Mouse (Mus musculus) spleen, adult 2 months (tissue): ENCODE results near the gene Gprin3.

Experiments
- CTCF ChIP-seq: fragments of 200-500 bp; IDR thresholded peaks from 2 replicates; pipeline ENCODE4 v1.5.1; 2011; ENCODE audit warnings: mild to moderate bottlenecking, inconsistent platforms; ENCODE audit not compliant: insufficient read depth, insufficient read length, insufficient replicate concordance; ENCODE audit errors: extremely low read depth
- POLR2A ChIP-seq: fragments of 200-500 bp; IDR thresholded peaks from 2 replicates; pipeline ENCODE4 v1.6.1; 2011; ENCODE audit warnings: low read depth, low read length, inconsistent platforms

DNA sequence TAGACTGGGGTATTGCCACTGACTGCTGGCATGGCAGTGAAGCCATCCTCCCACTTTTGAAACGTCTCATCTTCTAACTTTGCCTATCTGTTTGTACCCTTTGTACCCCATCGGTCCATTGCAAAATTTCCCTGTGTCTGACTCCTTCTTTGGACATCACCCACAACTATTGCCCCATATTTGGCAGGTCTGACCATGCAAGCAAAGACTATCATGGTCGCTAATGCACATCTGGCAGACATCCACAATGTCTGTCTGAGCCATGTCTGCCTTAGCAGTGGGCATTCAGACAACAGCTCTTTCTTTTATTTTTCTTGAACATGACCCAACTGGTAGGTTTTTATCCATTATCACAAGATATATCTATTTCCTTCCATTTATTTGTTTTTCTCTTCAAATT, 25.3 kb upstream of the Gprin3 start:
- no peak for TF ChIP-seq CTCF
- TF ChIP-seq POLR2A, result no peak
